Mouse (Mus musculus) CD4-positive, CD25-positive, alpha-beta regulatory T cell, adult 9 weeks (primary cell): ENCODE results near the gene Olfr1418. TPM values are rescaled to one million over a fixed set of nuclear protein-coding genes. Genes with fewer than 3 reads are reported as not detected.

Source experiments
- polyA plus RNA-seq: library from polyadenylated mRNA; unstranded; fragments of 100-300 nt; shearing (Covaris generic); gene quantifications from one replicate; pipeline ENCODE4 v1.2.1, GENCODE M21; 2017

Gene Olfr1418
- polyA plus RNA-seq: not detected

DNA sequence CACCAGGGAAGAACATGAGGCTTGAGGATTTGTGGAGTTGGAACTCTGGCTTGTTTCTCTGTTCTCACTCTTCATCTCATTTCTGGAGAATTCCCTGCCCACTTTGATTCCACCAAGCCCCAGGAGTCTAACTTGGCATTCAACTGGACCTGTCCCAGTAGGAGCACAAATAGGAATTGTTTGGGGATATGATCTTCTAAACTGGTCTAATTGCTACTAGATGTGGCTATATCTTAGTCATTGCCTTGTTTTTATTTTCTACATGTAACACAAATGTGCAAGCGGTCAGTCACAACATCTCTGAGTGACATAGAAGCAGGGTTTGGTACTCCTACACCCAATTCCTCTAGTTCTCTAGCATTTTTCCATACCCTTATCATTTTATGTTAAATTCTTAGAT, at the start of gene Olfr1418:
Olfr1418 (minus strand) TSS at position 101 of the 400 bp plus-strand sequence.

DNA sequence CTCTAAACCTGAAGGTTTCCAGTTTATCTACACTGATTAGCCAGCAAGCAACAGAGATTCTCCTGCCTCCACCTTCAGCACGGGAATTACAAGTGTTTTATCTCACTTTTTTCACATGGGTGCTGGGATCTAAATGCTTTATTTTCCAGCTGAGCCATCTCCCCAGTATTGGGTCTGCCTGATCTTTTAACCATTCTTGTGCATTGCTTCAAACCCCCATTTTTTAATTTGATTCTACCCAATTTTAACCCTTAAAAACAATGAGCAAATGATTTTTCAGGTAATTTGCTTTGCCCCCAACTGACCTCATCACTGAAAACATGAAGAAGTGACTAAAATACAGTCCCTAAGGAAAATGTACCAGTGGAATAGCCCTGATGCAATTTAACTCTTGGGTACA, 25.4 kb upstream of the Olfr1418 start, which contains the start of gene Olfr1420:
Olfr1420 (plus strand) TSS at position 301 of the 400 bp plus-strand sequence.

DNA sequence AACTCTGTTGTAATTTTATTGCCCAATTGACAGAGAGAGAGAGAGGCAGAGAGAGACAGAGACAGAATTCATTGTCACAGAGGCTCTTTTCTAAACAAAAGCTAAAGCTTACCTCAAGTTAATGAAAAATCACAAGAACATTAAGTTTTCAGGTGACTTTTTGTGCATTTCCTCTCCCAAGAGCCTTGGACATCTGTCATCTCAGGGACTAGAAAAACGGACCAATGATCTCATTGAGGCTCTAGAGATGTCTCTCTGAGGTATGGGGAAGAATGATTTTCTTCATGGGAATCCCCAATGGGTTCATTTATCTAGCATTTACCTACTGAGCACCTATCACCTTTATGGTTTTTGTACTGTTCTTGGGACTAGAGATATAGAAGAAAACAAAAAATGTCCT, 14.1 kb upstream of the Olfr1418 start, which contains the start of gene Olfr1419:
Olfr1419 (minus strand) TSS at position 101 of the 400 bp plus-strand sequence.

DNA sequence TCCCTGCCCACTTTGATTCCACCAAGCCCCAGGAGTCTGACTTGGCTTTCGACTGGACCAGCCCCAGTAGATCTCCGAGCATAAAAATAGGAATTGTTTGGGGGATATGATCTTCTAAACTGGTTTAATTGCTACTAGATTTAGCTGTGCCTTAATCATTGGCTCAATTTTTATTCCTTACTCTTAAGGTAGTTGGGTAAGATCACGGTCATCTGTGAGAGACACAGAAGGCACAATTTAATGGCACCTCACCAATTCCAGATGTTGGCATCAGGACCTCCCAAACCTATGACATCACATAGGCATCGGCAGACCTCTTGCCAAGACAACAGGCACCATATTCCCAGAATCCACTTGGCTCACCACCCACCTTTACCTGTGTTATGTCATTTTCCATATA, 21.7 kb downstream of the Olfr1418 start, which contains the start of gene Olfr1417:
Olfr1417 (minus strand) TSS at position 101 of the 400 bp plus-strand sequence.

DNA sequence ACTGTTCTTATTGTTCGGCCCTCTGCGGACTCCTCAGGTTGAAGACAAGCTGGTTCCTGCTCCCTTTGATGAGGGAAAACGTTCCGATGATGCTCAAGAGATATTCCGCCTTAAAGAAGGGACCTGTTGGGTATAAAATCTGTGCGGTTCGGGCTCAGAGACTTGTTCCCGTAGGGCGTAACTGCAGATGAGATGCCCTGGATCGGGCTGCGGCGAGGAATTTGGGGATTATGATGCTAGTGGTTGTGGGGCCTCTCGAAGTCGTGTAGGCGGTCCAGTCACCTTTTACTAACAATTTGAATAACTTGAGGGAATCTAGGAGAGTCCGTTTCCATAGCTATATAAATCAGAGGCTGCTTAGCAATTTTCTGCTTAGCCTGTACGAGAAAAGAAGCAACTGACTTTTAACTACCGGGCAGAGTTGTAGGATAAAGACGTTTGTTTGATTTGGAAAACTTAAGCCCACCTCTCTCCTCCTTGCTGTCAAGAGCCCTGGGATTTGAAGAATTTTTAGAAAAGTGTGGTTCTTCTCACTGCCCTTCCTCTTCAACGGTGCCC, 41.6 kb downstream of the Olfr1418 start, which contains the start of gene Stx3:
Stx3 (minus strand) TSS at position 261 of the 558 bp plus-strand sequence.

Other genes starting within 250 kb of the Olfr1418 start
- 0.11 TPM for gene Ms4a2, start 237.3 kb downstream of the Olfr1418 start, polyA plus RNA-seq
- not detected for gene Ms4a3, start 220.2 kb downstream of the Olfr1418 start, polyA plus RNA-seq
- gene Oosp2, start 200.5 kb downstream of the Olfr1418 start, polyA plus RNA-seq: not detected
- gene Oosp1, start 169.9 kb downstream of the Olfr1418 start, polyA plus RNA-seq: 0.53 TPM
- not detected for gene Oosp3, start 164.0 kb downstream of the Olfr1418 start, polyA plus RNA-seq
- gene Gif, start 113.5 kb downstream of the Olfr1418 start, polyA plus RNA-seq: not detected
- gene Mrpl16, start 90.7 kb downstream of the Olfr1418 start, polyA plus RNA-seq: 50.3 TPM
- gene Stx3, start 41.7 kb downstream of the Olfr1418 start, polyA plus RNA-seq: 2.5 TPM
- gene Olfr1417, start 21.8 kb downstream of the Olfr1418 start, polyA plus RNA-seq: not detected
- not detected for gene Olfr1419, start 14.0 kb upstream of the Olfr1418 start, polyA plus RNA-seq
- gene Olfr1420, start 25.5 kb upstream of the Olfr1418 start, polyA plus RNA-seq: not detected
- 19.9 TPM for gene Patl1, start 51.3 kb upstream of the Olfr1418 start, polyA plus RNA-seq
- 3.4 TPM for gene Osbp, start 104.9 kb upstream of the Olfr1418 start, polyA plus RNA-seq
- gene Olfr1423, start 180.3 kb upstream of the Olfr1418 start, polyA plus RNA-seq: not detected
- gene Olfr1424, start 201.6 kb upstream of the Olfr1418 start, polyA plus RNA-seq: not detected
- gene Olfr1425, start 216.7 kb upstream of the Olfr1418 start, polyA plus RNA-seq: not detected
- gene Olfr1426, start 230.9 kb upstream of the Olfr1418 start, polyA plus RNA-seq: not detected
- not detected for gene Olfr1427, start 242.3 kb upstream of the Olfr1418 start, polyA plus RNA-seq